Mouse (Mus musculus) heart, embryonic 14.5 days (tissue): ENCODE measurements at regions not wholly inside any gene's neighbourhood (a gene's known extent, or its start where the extent isn't known, plus 50 kb on each side); places are given as distances from the start of the nearest gene placed in this dataset.

Source experiments
- ATAC-seq: fragments of 200-750 bp; cut with Nextera tagmentation; 2 replicates; pipeline ENCODE4 v1.8.0; 2017; ENCODE audit warnings: low read depth, moderate TSS enrichment; ENCODE audit not compliant: insufficient number of reproducible peaks, insufficient read depth, low FRiP score
- H3K27ac ChIP-seq, 2 experiments: fragments of 200-500 bp in 1 of 2; fragments of 300-500 bp in 1 of 2; sonication (generic) in 1 of 2; replicated peaks in 1 of 2; 2 replicates each; pipeline ENCODE4 v1.5.1; 2012 to 2014; ENCODE audit warnings: low read depth in 2 of 2, low read length in 2 of 2, control low read depth in 1 of 2, mild to moderate bottlenecking in 1 of 2, mixed read lengths in 1 of 2; ENCODE audit not compliant: control insufficient read depth in 1 of 2, insufficient read depth in 1 of 2
- H3K27me3 ChIP-seq: fragments of 300-500 bp; sonication (generic); 2 replicates; pipeline ENCODE4 v1.6.1; 2014; ENCODE audit warnings: mild to moderate bottlenecking, low read length, control low read depth; ENCODE audit not compliant: control insufficient read depth, insufficient read depth
- H3K36me3 ChIP-seq: fragments of 300-500 bp; sonication (generic); 2 replicates; pipeline ENCODE4 v1.6.1; 2014; ENCODE audit warnings: mild to moderate bottlenecking, control low read depth, low read length, mixed read lengths; ENCODE audit not compliant: control insufficient read depth, insufficient read depth
- H3K4me1 ChIP-seq, 2 experiments: fragments of 200-500 bp in 1 of 2; fragments of 300-500 bp in 1 of 2; sonication (generic) in 1 of 2; 2 replicates each; pipeline ENCODE4 v1.6.1; 2012 to 2014; ENCODE audit warnings: low read length in 2 of 2, control low read depth in 1 of 2, mixed read lengths in 1 of 2; ENCODE audit not compliant: control insufficient read depth in 2 of 2, insufficient read depth in 2 of 2
- H3K4me2 ChIP-seq: fragments of 300-500 bp; sonication (generic); 2 replicates; pipeline ENCODE4 v1.6.1; 2014; ENCODE audit warnings: mild to moderate bottlenecking, low read length
- H3K4me3 ChIP-seq, 2 experiments: fragments of 200-500 bp in 1 of 2; fragments of 300-500 bp in 1 of 2; sonication (generic) in 1 of 2; 2 replicates each; pipeline ENCODE4 v1.5.1; 2012 to 2014; ENCODE audit warnings: low read length in 2 of 2, mild to moderate bottlenecking in 2 of 2, control low read depth in 1 of 2, low read depth in 1 of 2, moderate library complexity in 1 of 2; ENCODE audit not compliant: control insufficient read depth in 1 of 2, insufficient read depth in 1 of 2
- H3K9ac ChIP-seq: fragments of 300-500 bp; sonication (generic); 2 replicates; pipeline ENCODE4 v1.6.1; 2014; ENCODE audit warnings: mild to moderate bottlenecking, low read length
- H3K9me3 ChIP-seq: fragments of 300-500 bp; sonication (generic); 2 replicates; pipeline ENCODE4 v1.6.1; 2016; ENCODE audit warnings: low read length, control low read depth; ENCODE audit not compliant: control insufficient read depth
- WGBS: fragments of 180-500 bp; shearing (Covaris S2); extraction: QIAGEN DNeasy Blood & Tissue Kit; methylation state at CpG from one replicate; pipeline ENCODE4 v1.1.7; 2014; 5-methylcytosine and 5-hydroxymethylcytosine counted together

DNA sequence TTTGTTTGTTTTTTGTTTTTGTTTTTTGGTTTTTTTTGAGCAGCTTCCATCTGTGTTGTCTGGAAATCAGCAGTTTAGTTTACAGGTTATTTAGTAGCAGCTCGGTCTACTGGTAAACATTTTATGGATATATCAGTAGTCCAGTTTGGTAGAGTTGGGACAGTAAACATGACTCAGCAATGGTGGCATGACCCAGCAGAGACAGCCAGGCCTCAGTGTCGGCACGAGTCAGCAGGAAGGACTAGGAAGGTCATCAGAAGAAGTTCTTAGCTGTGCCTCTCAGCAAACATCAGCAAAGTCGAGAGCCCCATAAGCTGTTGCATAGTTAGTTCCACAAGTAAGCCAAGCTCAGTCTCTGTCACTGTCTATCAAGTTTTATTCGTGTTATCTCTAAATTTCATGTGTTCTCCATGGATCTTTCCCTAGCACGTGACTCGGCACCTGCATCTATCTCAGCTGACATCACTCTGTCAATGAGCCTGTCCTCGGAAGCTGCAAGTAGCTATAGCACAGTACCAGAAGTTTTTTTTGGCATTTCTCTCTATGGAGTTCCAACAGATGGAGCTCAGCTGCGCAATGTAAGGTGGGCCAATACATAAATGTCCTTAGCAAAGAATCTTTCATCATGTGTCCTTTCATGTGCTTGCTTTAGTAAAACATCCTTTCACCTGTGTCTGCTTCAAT, 71.3 kb downstream of the Ackr3 start:
- Histone ChIP-seq H3K27ac (no peak overlapping the region), H3K27me3 (peaks cover 5% of the 10 kb centered on the region; the same call in 1 of the 2 replicates), H3K4me1 (peaks cover 4 to 8% of the 10 kb centered on the region in 2 experiments; a peak in 3 of 4 replicates), H3K4me3 (no peak overlapping the region), H3K9me3 (no peaks in the 10 kb centered on the region), H3K36me3 (no peaks in the 10 kb centered on the region), H3K9ac (no peak overlapping the region), H3K4me2 (no peak overlapping the region)
- no peak for ATAC-seq
- WGBS = 75% methylated on average over 9 of the region's 9 CpGs

DNA sequence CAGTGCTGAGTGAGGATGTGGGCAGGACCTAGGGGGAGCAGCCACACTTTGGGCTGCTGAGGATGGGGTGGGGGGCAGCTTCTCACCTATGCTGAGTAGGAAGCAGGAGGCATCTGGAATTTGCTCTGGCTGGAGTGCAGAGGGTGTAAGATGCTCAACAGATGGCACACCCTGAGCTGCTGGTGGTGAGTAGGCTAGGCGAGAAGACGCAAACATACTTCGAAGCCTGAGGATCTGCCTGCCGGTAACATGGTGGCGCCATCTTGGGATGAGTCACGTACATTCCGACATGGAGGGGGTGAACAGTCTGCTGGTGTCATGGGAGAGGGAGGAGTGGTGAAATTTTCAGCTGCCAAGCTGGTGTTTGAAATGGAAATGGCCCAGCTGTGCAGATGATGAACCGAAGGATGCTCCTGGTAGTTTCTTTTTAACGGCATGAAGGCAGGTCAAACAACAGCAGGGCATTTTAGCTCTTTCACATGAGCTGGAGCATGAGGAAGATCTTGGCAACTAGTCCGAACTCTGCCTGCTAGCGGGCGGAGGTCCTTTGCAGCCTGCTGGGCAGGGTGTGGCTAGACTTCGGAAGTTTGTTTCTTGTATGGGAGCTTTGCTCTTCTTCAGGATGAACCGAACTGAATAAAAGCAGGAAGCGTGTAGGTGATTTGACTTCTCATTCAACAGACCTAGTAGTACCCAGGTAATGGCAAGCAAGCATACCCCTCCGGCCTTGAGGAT, 72.2 kb downstream of the Ackr3 start:
- Histone ChIP-seq H3K9ac (no peak overlapping the region), H3K27ac (no peak overlapping the region), H3K4me3 (no peak overlapping the region), H3K27me3 (peaks cover 5% of the 10 kb centered on the region; the same call in 1 of the 2 replicates), H3K9me3 (no peaks in the 10 kb centered on the region), H3K4me1 (peaks cover 4 to 8% of the 10 kb centered on the region in 2 experiments; a peak in 3 of 4 replicates), H3K4me2 (no peak overlapping the region), H3K36me3 (no peaks in the 10 kb centered on the region)
- 84% methylated on average over 16 of the region's 16 CpGs for WGBS
- no peak for ATAC-seq

DNA sequence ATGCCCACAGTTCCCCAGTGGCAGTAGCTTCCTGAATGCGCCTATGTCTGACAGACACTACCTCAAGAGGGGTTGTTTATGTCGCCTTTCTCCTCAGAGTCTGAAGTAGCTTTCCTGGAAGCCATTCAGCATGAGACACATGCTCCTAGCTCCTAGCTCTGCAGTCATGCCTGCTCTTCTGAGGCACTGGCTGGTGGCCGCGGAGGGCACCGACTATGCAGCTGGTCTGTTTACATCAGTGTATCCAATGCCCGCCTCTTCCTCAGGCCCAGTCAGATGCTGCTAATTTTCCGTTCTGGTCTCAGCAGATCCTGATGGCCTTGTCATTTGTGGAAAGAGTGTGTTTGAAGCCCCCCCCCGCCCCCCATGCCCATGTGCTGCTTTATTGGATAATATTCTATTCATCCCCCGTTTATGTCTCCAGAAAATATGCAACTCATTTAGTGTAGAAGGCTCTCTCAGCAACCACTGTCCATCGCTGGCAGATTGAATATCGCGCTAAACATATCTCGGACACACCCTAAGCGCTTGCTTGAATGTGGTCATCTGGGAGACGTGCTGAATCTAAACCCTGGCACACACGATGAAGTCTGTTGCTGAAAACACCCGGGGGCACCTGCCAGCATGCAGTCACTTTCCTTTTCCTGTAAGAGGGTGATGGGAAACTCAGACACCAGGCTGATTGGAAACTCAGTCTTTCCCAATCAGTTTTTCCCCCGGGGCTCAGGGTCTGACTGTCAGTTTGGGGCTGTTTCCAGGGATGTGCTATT, 73.9 kb downstream of the Ackr3 start:
- no peak overlapping the region for H3K4me3 ChIP-seq
- ATAC-seq = no peak

DNA sequence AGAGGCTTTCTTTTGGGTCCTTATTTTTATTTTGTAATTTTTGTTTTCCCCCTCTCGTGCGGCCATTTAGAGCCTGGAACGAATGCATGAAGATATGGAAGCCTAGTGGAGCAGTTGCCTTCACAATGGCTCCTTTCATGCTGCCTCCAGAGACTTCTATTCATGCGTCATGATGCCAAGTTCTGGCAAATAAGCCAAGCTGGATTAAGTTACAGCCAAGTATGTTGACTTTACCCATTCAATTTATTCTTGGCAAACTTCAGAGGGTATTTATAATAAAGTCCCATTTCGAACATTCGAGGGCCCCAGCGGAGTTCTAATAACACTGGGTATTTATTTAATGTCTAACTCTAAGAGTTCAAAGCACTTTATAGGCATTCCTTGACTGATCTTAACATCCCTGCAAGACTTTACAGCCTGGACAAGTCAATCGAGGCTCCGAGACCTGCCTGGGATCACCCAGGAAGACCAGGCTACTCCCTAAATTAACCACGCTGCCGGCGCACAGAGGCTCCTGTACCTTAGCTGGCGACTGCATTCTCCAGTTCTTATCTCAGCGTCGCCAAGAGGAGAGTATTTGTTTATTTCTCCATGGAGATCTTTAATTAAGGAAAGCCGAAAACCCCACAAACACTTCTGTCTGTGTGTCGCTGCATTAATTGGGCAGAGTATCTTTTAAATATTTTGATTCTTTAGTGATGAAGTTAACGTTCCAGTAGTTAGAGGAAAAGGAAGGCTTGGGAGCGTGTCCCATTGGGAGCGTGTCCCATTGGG, 75.5 kb downstream of the Ackr3 start:
- H3K36me3 ChIP-seq = no peaks in the 10 kb centered on the region
- H3K4me1 ChIP-seq = peaks cover under 1 to 6% of the 10 kb centered on the region in 2 experiments; a peak in 1 of 4 replicates
- no peak overlapping the region for H3K9ac ChIP-seq
- H3K27ac ChIP-seq = no peak overlapping the region
- no peak overlapping the region for H3K4me3 ChIP-seq
- no peak for ATAC-seq
- no peaks in the 10 kb centered on the region for H3K9me3 ChIP-seq
- peaks cover 5% of the 10 kb centered on the region; the same call in 1 of the 2 replicates for H3K27me3 ChIP-seq
- peak overlapping the region; percentile 17; the same call in 1 of the 2 replicates for H3K4me2 ChIP-seq
- 50% methylated on average over 20 of the region's 20 CpGs for WGBS

More for the DNA sequence above, 73.9 kb downstream of the Ackr3 start:
- H3K27me3 ChIP-seq = peaks cover 5% of the 10 kb centered on the region; the same call in 1 of the 2 replicates
- H3K4me2 ChIP-seq = no peak overlapping the region
- WGBS = 79% methylated on average over 18 of the region's 18 CpGs
- no peak overlapping the region for H3K9ac ChIP-seq
- no peaks in the 10 kb centered on the region for H3K36me3 ChIP-seq
- H3K27ac ChIP-seq = no peak overlapping the region
- no peaks in the 10 kb centered on the region for H3K9me3 ChIP-seq
- H3K4me1 ChIP-seq = peaks cover 4 to 7% of the 10 kb centered on the region in 2 experiments; a peak in 3 of 4 replicates

- H3K4me3 ChIP-seq = no peak overlapping the region
- 79% methylated on average over 8 of the region's 8 CpGs for WGBS
- no peaks in the 10 kb centered on the region for H3K36me3 ChIP-seq
- H3K27me3 ChIP-seq = peaks cover 5% of the 10 kb centered on the region; the same call in 1 of the 2 replicates
- H3K9ac ChIP-seq = no peak overlapping the region
- H3K27ac ChIP-seq = no peak overlapping the region
- H3K4me2 ChIP-seq = no peak overlapping the region
- peaks cover 7 to 10% of the 10 kb centered on the region in 2 experiments; a peak in 2 of 4 replicates for H3K4me1 ChIP-seq
- ATAC-seq = no peak
- no peaks in the 10 kb centered on the region for H3K9me3 ChIP-seq
These were observed 76.4 kb downstream of the Ackr3 start for GRCm38 (mm10) chr1:90280227-90280626.

GRCm38 (mm10) chr1:90281255-90281654, 77.5 kb downstream of the Ackr3 start:
- 83% methylated on average over 1 of the region's 1 CpGs for WGBS
- Histone ChIP-seq H3K9ac (no peak overlapping the region), H3K9me3 (no peaks in the 10 kb centered on the region), H3K4me3 (no peak overlapping the region), H3K4me2 (no peak overlapping the region), H3K36me3 (no peaks in the 10 kb centered on the region), H3K27me3 (peaks cover 3% of the 10 kb centered on the region; the same call in 1 of the 2 replicates), H3K27ac (no peak overlapping the region), H3K4me1 (peaks cover 14 to 15% of the 10 kb centered on the region in 2 experiments; a peak in 2 of 4 replicates)
- ATAC-seq = no peak

DNA sequence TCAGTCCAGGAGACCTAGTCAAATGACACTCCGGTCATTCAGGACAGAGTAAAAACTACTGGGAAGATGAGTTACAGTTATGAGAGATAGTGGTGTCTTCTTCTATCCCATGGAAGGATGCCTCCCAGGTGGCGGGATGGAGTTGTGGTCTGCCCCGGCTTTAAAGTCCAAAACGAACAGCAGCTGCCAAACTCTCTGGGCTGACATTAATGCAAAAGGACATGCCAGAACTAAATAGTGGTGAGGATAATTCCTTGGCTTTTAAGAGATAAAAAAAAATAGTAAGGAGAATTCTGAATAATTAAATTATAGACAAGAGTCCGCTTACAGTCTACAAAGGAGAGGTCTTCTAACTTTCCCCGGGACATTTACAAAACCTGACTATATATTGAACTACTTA, 78.2 kb downstream of the Ackr3 start:
- H3K27me3 ChIP-seq = no peaks in the 10 kb centered on the region
- peaks cover 14 to 15% of the 10 kb centered on the region in 2 experiments; a peak in 2 of 4 replicates for H3K4me1 ChIP-seq
- no peak overlapping the region for H3K9ac ChIP-seq
- no peak overlapping the region for H3K4me3 ChIP-seq
- no peak overlapping the region for H3K4me2 ChIP-seq
- no peaks in the 10 kb centered on the region for H3K9me3 ChIP-seq
- WGBS = 94% methylated on average over 6 of the region's 6 CpGs
- H3K36me3 ChIP-seq = no peaks in the 10 kb centered on the region
- H3K27ac ChIP-seq = no peak overlapping the region
- no peak for ATAC-seq
